Mouse (Mus musculus) thymus, postnatal 14 days (tissue): ENCODE measurements around the gene Hist1h3f.
"Not testable (repeated sequence)": the region's sequence is repeated elsewhere in the genome, so short reads cannot be mapped to it uniquely, and the experiment has no call there.

Experiments used
- DNase-seq: peaks from one replicate; pipeline ENCODE4 v3.0.0; 2021

Gene Hist1h3f

DNA sequence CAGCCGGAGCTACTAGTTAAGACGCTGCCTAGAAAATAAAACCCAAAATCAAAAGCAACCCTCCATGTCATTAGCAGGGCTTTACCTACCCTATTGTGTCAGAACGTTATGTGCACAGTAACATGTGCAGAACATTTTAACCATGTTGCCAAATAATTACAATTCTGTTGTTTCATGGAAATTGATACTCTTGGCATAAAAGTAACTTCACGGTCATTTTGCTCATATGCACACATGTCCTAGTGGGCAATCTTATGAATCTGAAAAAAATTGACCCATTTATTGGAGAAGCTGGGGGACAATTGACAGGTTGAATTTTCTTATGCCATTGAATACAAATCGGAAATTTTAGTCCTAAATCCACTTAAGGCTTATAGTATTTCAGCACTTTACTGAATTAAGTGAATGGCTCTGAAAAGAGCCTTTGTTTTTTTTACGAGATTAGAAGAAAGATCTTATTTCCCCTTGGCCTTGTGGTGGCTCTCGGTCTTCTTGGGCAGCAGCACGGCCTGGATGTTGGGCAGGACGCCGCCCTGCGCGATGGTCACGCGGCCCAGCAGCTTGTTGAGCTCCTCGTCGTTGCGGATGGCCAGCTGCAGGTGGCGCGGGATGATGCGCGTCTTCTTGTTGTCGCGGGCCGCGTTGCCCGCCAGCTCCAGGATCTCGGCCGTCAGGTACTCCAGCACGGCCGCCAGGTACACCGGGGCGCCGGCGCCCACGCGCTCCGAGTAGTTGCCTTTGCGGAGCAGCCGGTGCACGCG lies 26.6 kb downstream of the Hist1h3f start:
- not testable (repeated sequence) for DNase-seq

- peak; percentile 79 for DNase-seq
These were observed 27.2 kb downstream of the Hist1h3f start, which contains the start of the genes Hist1h2ae and Hist1h2bg for GRCm38 (mm10) chr13:23571022-23571503. Hist1h2ae (minus strand) TSS chr13:23571220. Hist1h2bg (plus strand) TSS chr13:23571396.

- peak; percentile 24 for DNase-seq
These were observed 27.8 kb downstream of the Hist1h3f start for GRCm38 (mm10) chr13:23571504-23572217.

DNA sequence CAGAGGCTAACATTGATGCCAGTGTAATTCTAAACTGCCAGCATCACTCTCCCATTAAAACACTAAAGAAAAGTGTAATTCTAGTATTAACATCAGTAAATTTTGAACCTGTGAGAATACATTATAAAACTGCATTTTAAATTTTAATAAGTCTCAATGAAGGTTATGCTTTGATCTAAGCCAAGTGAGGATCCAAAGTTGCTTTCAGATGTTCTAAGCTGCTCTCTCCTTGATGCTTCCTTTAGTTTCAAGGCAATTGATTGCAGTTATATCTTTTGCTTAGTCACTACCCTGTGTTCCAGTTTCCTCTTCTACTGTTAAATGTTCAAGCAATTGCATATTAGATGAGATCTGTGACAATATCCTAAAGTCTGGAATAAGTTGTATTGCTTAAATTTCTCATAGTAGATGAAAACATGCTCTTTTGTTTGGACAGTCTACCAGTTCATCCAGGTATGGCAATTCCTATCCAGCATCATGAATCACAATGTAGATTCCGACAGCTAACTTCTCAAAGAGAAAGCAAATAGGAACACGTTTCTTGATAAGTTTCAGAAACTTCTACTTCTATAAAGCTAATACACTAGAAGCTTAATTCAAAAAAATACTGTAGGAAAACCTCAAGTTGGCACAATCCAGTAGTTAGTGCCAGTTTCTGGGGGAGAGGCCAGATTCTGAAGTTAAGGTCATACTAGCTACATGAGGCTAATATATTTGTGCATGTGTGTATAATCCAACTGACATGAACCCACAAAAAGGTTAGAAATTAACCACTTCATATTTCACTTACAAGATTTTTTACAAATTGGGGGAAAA lies 28.6 kb downstream of the Hist1h3f start:
- DNase-seq = no peak

DNA sequence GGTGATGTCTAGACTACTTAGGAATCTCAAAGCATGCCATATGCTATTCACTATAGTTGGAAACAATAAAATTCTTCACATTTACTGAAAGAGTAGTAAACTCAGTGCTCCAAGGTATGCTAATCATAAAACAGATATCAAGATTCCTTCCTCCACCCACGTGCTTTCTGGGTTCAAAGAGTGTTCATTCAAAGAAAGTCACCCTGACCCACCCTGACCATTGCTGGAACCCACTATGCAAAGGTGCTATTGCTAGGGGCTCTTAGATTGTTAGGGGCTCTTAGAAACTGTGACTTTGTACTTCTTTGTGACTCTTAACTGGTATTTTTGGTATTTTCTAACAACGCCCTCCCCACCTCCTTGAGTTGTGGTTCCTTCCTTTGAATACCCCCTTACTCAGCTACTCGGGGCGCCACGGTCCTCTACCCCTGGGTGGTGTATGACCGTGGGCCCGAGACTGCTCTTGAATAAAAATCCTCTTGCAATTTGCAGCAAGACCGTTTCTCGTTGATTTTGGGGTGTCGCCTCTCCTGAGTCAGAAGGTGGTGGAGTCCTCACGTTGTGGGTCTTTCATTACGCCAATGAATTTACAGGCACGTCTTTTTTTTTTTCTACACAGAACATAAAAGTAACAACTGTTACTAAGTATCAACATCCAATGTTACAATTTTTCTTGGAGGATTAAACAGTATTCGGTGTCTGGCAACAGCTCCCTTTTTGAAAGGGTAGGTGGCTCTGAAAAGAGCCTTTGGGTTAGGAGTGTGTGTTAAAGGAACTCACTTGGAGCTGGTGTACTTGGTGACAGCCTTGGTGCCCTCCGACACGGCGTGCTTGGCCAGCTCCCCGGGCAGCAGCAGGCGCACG lies 29.4 kb downstream of the Hist1h3f start:
- peak; percentile 44 for DNase-seq

DNA sequence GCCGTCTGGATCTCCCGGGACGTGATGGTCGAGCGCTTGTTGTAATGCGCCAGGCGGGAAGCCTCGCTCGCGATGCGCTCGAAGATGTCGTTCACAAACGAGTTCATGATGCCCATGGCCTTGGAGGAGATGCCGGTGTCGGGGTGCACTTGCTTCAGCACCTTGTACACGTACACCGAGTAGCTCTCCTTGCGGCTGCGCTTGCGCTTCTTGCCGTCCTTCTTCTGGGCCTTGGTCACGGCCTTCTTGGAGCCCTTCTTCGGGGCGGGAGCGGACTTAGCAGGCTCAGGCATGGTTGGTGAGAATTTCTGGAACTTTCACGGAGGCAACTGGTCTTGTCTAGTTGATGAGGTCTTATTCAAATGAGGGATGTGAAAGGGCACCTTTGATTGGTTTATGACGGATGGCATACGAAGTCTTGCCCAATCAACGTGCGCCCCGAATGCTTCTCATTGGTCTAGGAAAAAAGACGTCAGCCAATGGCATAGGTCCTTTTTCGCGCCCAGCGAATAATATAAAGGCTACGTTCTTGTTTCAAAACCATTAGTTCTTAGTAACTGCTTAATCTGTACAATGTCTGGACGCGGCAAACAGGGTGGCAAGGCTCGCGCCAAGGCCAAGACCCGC lies 30.2 kb downstream of the Hist1h3f start, which contains the start of the genes Hist1h2bf and Hist1h2ad:
Gene Hist1h2bf, minus strand, starts transcription at position 299 of the 627 bp plus-strand sequence.
Gene Hist1h2ad, plus strand, starts transcription at position 484 of the 627 bp plus-strand sequence.
- DNase-seq = peak; percentile 92

DNA sequence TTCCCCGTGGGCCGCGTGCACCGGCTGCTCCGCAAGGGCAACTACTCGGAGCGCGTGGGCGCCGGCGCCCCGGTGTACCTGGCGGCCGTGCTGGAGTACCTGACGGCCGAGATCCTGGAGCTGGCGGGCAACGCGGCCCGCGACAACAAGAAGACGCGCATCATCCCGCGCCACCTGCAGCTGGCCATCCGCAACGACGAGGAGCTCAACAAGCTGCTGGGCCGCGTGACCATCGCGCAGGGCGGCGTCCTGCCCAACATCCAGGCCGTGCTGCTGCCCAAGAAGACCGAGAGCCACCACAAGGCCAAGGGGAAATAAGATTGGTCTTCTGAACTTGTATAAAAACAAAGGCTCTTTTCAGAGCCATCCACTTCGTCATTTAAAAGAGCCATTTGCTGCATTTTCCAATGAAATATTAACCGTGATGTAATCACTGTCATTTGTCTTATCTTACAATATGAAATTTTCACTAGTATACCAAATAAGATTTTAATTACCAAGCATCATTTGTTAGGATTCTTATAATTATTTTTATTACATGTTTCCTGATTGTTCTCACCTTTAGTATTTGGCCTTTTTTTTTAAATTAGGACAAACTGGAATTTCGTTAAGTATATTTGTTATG lies 30.8 kb downstream of the Hist1h3f start:
- DNase-seq = not testable (repeated sequence)

DNA sequence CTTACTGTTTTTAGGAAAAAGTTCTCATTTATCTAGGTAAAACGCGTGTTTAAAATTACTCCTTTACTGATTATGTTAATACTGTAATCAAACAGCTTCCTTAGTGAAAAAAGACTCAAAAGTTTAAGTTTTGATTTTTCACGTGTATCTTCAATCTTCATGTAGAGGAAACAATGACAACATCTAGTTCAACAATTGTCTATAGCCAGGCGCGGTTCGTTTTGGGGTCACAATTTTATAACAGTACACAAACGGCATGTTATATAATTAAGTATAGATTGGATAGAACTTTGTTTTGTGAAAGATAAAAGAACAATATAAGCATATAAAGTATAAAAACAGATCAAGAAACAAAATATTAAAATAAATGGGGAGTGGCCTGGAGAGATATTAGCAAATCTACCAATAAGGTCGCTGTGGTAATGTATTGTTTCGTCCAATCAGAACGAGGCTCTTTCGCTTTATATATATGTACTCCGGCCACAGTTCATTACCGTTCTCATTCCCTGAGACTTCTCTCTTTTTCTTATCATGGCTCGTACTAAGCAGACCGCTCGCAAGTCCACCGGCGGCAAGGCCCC lies 31.5 kb downstream of the Hist1h3f start, which contains the start of gene Hist1h3d:
Gene Hist1h3d, plus strand, starts transcription at position 493 of the 581 bp plus-strand sequence.
- peak; percentile 57 for DNase-seq

DNA sequence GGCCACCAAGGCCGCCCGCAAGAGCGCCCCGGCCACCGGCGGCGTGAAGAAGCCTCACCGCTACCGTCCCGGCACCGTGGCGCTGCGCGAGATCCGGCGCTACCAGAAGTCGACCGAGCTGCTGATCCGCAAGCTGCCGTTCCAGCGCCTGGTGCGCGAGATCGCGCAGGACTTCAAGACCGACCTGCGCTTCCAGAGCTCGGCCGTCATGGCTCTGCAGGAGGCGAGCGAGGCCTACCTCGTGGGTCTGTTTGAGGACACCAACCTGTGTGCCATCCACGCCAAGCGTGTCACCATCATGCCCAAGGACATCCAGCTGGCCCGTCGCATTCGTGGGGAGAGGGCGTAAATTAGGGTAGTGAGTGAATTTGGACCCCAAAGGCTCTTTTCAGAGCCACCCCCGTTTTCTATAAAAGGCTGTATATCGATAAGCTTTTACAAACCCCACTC lies 32.0 kb downstream of the Hist1h3f start:
- peak; percentile 24 for DNase-seq

GRCm38 (mm10) chr13:23576351-23576881 lies 32.6 kb downstream of the Hist1h3f start:
- DNase-seq = no peak

DNA sequence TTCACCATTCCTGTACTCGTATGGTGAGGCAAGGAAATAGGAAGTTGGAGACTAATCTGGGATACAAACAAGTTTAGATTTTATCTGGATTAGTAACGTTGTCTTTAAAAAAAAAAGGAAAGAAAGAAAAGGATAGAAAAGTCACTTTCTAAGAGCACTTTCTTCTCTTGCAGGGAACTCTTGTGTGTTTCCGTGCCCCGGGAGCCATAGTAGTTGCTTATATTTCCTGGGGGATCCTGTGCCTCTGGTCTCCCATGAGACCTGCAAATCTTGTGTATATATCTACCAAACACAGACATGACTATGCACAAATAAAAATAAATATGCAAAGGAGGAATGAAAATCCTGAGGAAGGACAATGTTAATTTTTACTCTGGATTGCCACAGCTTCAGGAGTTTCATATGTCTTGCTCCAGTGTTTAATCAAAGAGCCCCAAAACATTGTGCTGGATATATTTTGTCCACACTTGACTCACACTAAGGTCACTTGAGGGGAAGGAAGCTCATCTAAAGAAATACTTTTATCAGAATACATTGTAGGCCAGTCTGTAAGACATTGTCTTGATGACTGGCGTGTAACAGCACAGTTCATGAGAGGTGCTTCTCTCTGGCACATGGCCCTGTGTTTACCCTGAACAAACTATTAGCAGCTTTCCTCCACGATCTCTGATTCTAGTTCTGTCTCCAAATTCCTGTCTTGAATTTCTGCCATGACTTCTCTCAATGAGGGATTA lies 33.2 kb downstream of the Hist1h3f start:
- no peak for DNase-seq

DNA sequence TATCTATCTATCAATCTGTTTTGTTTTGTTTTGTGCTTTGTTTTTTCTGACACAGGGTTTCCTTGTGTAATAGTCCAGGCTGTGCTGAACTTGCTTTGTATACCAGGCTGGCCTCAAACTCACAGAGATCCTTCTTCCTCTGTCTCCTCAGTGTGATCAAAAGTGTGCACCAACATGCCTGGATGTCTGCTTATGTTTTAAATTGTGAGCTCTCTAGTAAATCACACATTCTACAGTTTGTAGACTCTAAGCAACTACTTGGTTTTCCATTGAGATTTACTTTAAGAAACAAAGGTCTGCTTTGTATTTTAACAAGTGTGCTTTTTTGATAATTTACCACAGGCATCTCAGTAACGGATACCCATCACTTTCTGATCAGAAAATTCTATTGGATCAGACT lies 34.0 kb downstream of the Hist1h3f start:
- DNase-seq = no peak

DNA sequence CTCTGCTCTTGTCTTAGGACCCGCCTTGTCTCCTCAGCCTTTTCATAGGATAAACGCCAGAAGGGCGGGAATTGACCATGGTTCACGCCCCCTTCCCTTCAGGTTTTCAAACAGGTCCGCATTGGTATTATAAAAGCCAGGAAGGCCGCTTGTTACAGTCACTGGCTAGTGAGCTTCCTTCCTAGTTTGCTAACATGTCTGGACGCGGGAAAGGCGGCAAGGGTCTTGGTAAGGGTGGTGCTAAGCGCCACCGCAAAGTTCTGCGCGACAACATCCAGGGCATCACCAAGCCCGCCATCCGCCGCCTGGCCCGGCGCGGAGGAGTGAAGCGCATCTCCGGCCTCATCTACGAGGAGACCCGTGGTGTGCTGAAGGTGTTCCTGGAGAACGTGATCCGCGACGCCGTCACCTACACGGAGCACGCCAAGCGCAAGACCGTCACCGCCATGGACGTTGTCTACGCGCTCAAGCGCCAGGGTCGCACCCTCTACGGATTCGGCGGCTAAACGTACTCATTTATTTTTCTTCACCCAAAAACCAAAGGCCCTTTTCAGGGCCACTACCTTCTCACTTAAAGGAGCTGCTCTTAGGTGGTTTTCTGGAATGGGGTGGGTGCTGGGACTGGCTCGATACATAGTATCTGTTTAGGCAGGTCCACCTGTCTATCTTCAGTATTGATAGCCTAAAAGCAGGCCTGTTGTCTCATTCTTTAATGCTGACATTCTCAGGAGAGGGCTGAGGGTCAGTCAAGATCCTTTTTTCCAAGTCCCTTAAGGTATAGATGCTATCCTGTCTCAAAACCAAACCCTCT lies 37.8 kb downstream of the Hist1h3f start, which contains the start of gene Hist1h4d:
Gene Hist1h4d, plus strand, starts transcription at position 191 of the 811 bp plus-strand sequence.
- DNase-seq = peak; percentile 97

DNA sequence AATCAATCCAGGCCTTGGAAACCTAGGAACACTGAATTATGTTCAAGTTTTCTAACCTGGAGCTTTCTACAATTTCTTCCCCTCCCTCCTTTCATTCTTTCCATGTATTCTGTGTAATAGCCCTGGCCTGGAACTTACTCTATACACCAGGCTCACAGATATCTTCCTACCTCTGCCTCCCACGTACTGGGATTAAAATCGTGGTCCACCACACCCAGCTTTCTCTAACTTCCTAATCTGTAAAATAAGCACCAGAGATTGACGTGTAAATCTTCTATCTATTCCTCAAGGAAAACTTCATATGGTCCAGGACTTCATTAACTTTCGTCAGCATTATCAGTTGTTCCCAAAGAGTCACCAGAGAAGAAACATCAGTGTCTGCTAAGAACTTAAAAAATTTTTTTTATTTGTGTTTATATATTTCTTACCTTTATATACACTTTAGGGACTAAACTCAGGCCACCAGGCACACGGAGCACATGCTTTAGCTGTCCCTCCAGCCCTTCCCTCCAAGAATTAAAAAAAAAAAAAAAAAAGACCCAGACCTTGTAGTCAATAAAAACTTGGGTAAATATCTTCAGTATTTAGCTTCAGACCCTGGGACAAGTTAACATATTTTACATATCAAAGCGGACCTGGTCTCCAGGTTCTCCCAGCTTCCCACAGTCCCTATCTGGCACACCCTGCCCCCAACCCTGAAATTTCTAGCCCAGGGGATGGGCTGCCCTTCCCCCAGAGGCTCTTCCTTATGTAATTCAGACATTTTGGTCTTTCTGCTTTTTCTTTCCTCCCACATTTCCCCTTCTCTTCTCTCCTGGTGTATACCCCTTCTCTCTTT lies 38.6 kb downstream of the Hist1h3f start:
- DNase-seq = peak; percentile 22

GRCm38 (mm10) chr13:23583387-23584068 lies 39.7 kb downstream of the Hist1h3f start:
- DNase-seq = no peak

- peak; percentile 23 for DNase-seq
These were observed 40.5 kb downstream of the Hist1h3f start for GRCm38 (mm10) chr13:23584331-23584730.

DNA sequence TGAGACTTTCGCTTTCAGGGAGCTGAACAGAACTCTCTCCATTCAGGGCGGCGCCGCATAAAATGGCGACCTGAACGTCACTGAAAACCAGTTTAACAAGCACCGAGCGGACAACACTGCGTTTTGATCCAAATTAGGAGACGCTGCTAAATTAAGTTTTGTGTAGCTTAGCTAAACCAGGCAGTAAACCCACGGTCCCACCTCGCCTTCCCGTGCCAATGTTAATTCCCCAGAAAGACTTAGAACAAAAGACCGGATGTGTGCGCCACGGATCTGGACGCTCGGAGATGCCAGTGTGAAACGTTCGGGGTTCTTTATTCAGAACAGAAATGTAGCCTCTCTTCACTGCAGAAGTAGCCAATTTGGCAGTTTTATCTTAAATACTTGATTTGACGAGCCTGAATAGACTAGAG lies 41.2 kb downstream of the Hist1h3f start:
- DNase-seq = peak; percentile 75
